Mouse (Mus musculus): ENCODE results near the gene Rnf24.

The Rnf24 gene

GRCm38 (mm10) chr2:131352747-131353563 lies at the start of gene Rnf24:
Gene Rnf24, minus strand, starts transcription at chr2:131352892.
- DNase-seq (ENCODE audit: low spot score in 2 of 2): peak; percentile 99

GRCm38 (mm10) chr2:131401794-131402495 lies 49.3 kb upstream of the Rnf24 start:
- DNase-seq (ENCODE audit: low spot score in 2 of 2): no peak

- DNase-seq (ENCODE audit: low spot score in 2 of 2): no peak
These were observed 48.2 kb upstream of the Rnf24 start for GRCm38 (mm10) chr2:131400846-131401245.

GRCm38 (mm10) chr2:131397323-131397848 lies 44.7 kb upstream of the Rnf24 start:
- no peak for DNase-seq (ENCODE audit: low spot score in 2 of 2)

GRCm38 (mm10) chr2:131386350-131386962 lies 33.8 kb upstream of the Rnf24 start:
- DNase-seq (ENCODE audit: low spot score in 2 of 2): no peak

GRCm38 (mm10) chr2:131385176-131385575 lies 32.5 kb upstream of the Rnf24 start:
- peak; percentile 40 to 41 for DNase-seq (ENCODE audit: low spot score in 2 of 2)

GRCm38 (mm10) chr2:131379541-131379940 lies 26.8 kb upstream of the Rnf24 start:
- DNase-seq (ENCODE audit: low spot score in 2 of 2): no peak

GRCm38 (mm10) chr2:131378872-131379271 lies 26.2 kb upstream of the Rnf24 start:
- no peak for DNase-seq (ENCODE audit: low spot score in 2 of 2)

GRCm38 (mm10) chr2:131377055-131377454 lies 24.4 kb upstream of the Rnf24 start:
- DNase-seq (ENCODE audit: low spot score in 2 of 2): peak; percentile 51 to 62

- DNase-seq (ENCODE audit: low spot score in 2 of 2): no peak
These were observed 21.0 kb upstream of the Rnf24 start for GRCm38 (mm10) chr2:131373656-131374055.

- DNase-seq (ENCODE audit: low spot score in 2 of 2): no peak
These were observed 19.7 kb upstream of the Rnf24 start for GRCm38 (mm10) chr2:131372276-131372877.

GRCm38 (mm10) chr2:131371811-131372210 lies 19.1 kb upstream of the Rnf24 start:
- DNase-seq (ENCODE audit: low spot score in 2 of 2): no peak

GRCm38 (mm10) chr2:131370828-131371227 lies 18.1 kb upstream of the Rnf24 start:
- no peak for DNase-seq (ENCODE audit: low spot score in 2 of 2)

GRCm38 (mm10) chr2:131364689-131365088 lies 12.0 kb upstream of the Rnf24 start:
- no peak for DNase-seq (ENCODE audit: low spot score in 2 of 2)

- no peak for DNase-seq (ENCODE audit: low spot score in 2 of 2)
These were observed 5.8 kb upstream of the Rnf24 start for GRCm38 (mm10) chr2:131358481-131358880.

GRCm38 (mm10) chr2:131354049-131354448 lies 1.4 kb upstream of the Rnf24 start:
- no peak for DNase-seq (ENCODE audit: low spot score in 2 of 2)

- no peak for DNase-seq (ENCODE audit: low spot score in 2 of 2)
These were observed 848 bp upstream of the Rnf24 start for GRCm38 (mm10) chr2:131353564-131353915.

GRCm38 (mm10) chr2:131351968-131352746 lies 535 bp downstream of the Rnf24 start:
- peak in 1 of 2 experiments; percentile 23 for DNase-seq (ENCODE audit: low spot score in 2 of 2)

- peak in 1 of 2 experiments; percentile 26 for DNase-seq (ENCODE audit: low spot score in 2 of 2)
These were observed 1.2 kb downstream of the Rnf24 start for GRCm38 (mm10) chr2:131351471-131351870.

- DNase-seq (ENCODE audit: low spot score in 2 of 2): no peak
These were observed 2.4 kb downstream of the Rnf24 start for GRCm38 (mm10) chr2:131350301-131350700.

GRCm38 (mm10) chr2:131345556-131345955 lies 7.1 kb downstream of the Rnf24 start:
- no peak for DNase-seq (ENCODE audit: low spot score in 2 of 2)
